Mouse (Mus musculus) heart, embryonic 11.5 days (tissue): ENCODE results near the gene Zfp942. TPM values are rescaled to one million over a fixed set of nuclear protein-coding genes. Genes with fewer than 3 reads are reported as not detected.
"Not testable (repeated sequence)": the region's sequence is repeated elsewhere in the genome, so short reads cannot be mapped to it uniquely, and the experiment has no call there.

Experiments
- ATAC-seq: fragments of 200-750 bp; cut with Nextera tagmentation; replicated peaks from 2 replicates; pipeline ENCODE4 v1.8.0; 2017; ENCODE audit warnings: moderate library complexity; ENCODE audit not compliant: insufficient number of reproducible peaks, low FRiP score, low TSS enrichment
- H3K27ac ChIP-seq: fragments of 300-500 bp; sonication (generic); 2 replicates; pipeline ENCODE4 v1.5.1; 2014; ENCODE audit warnings: mild to moderate bottlenecking, low read depth, low read length
- H3K27me3 ChIP-seq: fragments of 300-500 bp; sonication (generic); 2 replicates; pipeline ENCODE4 v1.6.1; 2014; ENCODE audit warnings: mild to moderate bottlenecking, low read length, mixed read lengths; ENCODE audit not compliant: control insufficient read depth, insufficient read depth
- H3K36me3 ChIP-seq: fragments of 300-500 bp; sonication (generic); 2 replicates; pipeline ENCODE4 v1.6.1; 2014; ENCODE audit warnings: mild to moderate bottlenecking, low read length, moderate library complexity, mixed read lengths; ENCODE audit not compliant: control insufficient read depth, insufficient read depth
- H3K4me1 ChIP-seq: fragments of 300-500 bp; sonication (generic); 2 replicates; pipeline ENCODE4 v1.6.1; 2014; ENCODE audit warnings: low read length; ENCODE audit not compliant: control insufficient read depth, insufficient read depth
- H3K4me2 ChIP-seq: fragments of 300-500 bp; sonication (generic); 2 replicates; pipeline ENCODE4 v1.6.1; 2014; ENCODE audit warnings: mild to moderate bottlenecking, moderate library complexity
- H3K4me3 ChIP-seq: fragments of 300-500 bp; sonication (generic); 2 replicates; pipeline ENCODE4 v1.5.1; 2014; ENCODE audit warnings: low read depth, low read length
- H3K9ac ChIP-seq: fragments of 300-500 bp; sonication (generic); 2 replicates; pipeline ENCODE4 v1.6.1; 2014; ENCODE audit warnings: mild to moderate bottlenecking, low read depth, low read length, moderate library complexity
- H3K9me3 ChIP-seq: fragments of 300-500 bp; sonication (generic); replicated peaks from 2 replicates; pipeline ENCODE4 v1.6.1; 2016; ENCODE audit warnings: low read length; ENCODE audit not compliant: control insufficient read depth
- WGBS: fragments of 180-500 bp; shearing (Covaris S2); extraction: QIAGEN DNeasy Blood & Tissue Kit; methylation state at CpG from one replicate; pipeline ENCODE4 v1.1.7; 2014; ENCODE audit not compliant: insufficient replicate concordance; 5-methylcytosine and 5-hydroxymethylcytosine counted together
- polyA plus RNA-seq: library from polyadenylated mRNA; unstranded; fragments of >200 nt; fragmentation: Nextera tagmentation; extraction: Ambion mirVana; gene quantifications from 2 replicates; pipeline ENCODE4 v1.2.1, GENCODE M21; 2014

Gene Zfp942
- polyA plus RNA-seq, result 17.3 and 17.5 TPM in 2 replicates

GRCm38 (mm10) chr17:21962107-21962907 is at the start of gene Zfp942, which contains the start of gene Zfp943:
Gene Zfp942, minus strand, starts transcription at chr17:21962464.
Gene Zfp943, plus strand, starts transcription at chr17:21962552.
- peak within 1 kb of the TSS; percentile 72 for H3K4me2 ChIP-seq
- under 1% methylated on average over 40 of the region's 55 CpGs for WGBS
- peak within 1 kb of the TSS; percentile 90 for H3K27ac ChIP-seq
- not testable (repeated sequence) for H3K36me3 ChIP-seq, H3K4me1 ChIP-seq, H3K9me3 ChIP-seq, H3K27me3 ChIP-seq
- peak within 1 kb of the TSS; percentile 66 for H3K4me3 ChIP-seq
- H3K9ac ChIP-seq, result peak within 1 kb of the TSS; percentile 76
- peak; percentile 99 for ATAC-seq

GRCm38 (mm10) chr17:21963302-21963701 is 1.0 kb upstream of the Zfp942 start:
- Histone ChIP-seq H3K27me3 (no peaks in the 10 kb centered on the region), H3K27ac (no peak overlapping the region), H3K36me3 (peaks cover 4% of the 10 kb centered on the region), H3K4me3 (peak overlapping the region; percentile 66), H3K9me3 (no peaks in the 10 kb centered on the region), H3K4me1 (peaks cover 8% of the 10 kb centered on the region), H3K4me2 (peak overlapping the region; percentile 64), H3K9ac (no peak overlapping the region)
- WGBS, result 54% methylated on average over 4 of the region's 4 CpGs
- ATAC-seq, result no peak

GRCm38 (mm10) chr17:21909456-21910052 is 52.7 kb downstream of the Zfp942 start, which contains the start of gene Zfp995:
Gene Zfp995, minus strand, starts transcription at chr17:21909926.
- H3K27me3 ChIP-seq, H3K9me3 ChIP-seq, H3K4me1 ChIP-seq, H3K36me3 ChIP-seq: not testable (repeated sequence)
- peak; percentile 95 for ATAC-seq
- peak within 1 kb of the TSS; percentile 77 for H3K9ac ChIP-seq
- under 1% methylated on average over 24 of the region's 24 CpGs for WGBS
- peak within 1 kb of the TSS; percentile 70 for H3K4me2 ChIP-seq
- H3K27ac ChIP-seq, result 0 out of 2 replicates have a peak within 1 kb of the TSS, but pooled peaks have one; percentile 22
- peak within 1 kb of the TSS; percentile 70 for H3K4me3 ChIP-seq

- H3K4me1 ChIP-seq, result no peaks in the 10 kb centered on the region
- WGBS, result 11% methylated on average over 3 of the region's 3 CpGs
- peak; percentile 57 for ATAC-seq
- peak overlapping the region; percentile 70 for H3K4me2 ChIP-seq
- no peaks in the 10 kb centered on the region for H3K9me3 ChIP-seq
- peak overlapping the region; percentile 70 for H3K4me3 ChIP-seq
- H3K27ac ChIP-seq, result 0 out of 2 replicates have a peak overlapping the region, but pooled peaks have one; percentile 22
- H3K27me3 ChIP-seq, result no peaks in the 10 kb centered on the region
- no peaks in the 10 kb centered on the region for H3K36me3 ChIP-seq
- H3K9ac ChIP-seq, result peak overlapping the region; percentile 77
These were observed 53.2 kb downstream of the Zfp942 start for GRCm38 (mm10) chr17:21909039-21909438.

Other genes starting within 250 kb of the Zfp942 start
- gene Zfp229, start 231.7 kb downstream of the Zfp942 start, polyA plus RNA-seq, result 5.5 and 6.0 TPM in 2 replicates
- gene Zfp820, start 116.7 kb downstream of the Zfp942 start, polyA plus RNA-seq, result 6.6 and 7.1 TPM in 2 replicates
- 4.5 and 4.8 TPM in 2 replicates for gene Zfp995, start 52.5 kb downstream of the Zfp942 start, polyA plus RNA-seq
- gene Zfp943, start 88 bp upstream of the Zfp942 start, polyA plus RNA-seq, result 12.7 and 13.8 TPM in 2 replicates
- gene Zfp947, start 203.7 kb upstream of the Zfp942 start, polyA plus RNA-seq, result 2.3 and 3.7 TPM in 2 replicates